Mouse (Mus musculus) layer of hippocampus, postnatal 36 days (tissue): ENCODE results near the gene Rab40b. TPM values are rescaled to one million over a fixed set of nuclear protein-coding genes. Genes with fewer than 3 reads are reported as not detected.

Experiments used
- DNase-seq, 2 experiments: peaks; one replicate each; pipeline ENCODE4 v3.0.0; 2022
- total RNA-seq, 2 experiments: library from RNA; stranded (reverse); gene quantifications; 2 replicates each; pipeline ENCODE4 v1.2.3; 2021

Gene Rab40b
- total RNA-seq, result 10 to 100 TPM; 66.3 to 67.0 TPM

- DNase-seq, result peak; percentile 92 to 94
Measured at GRCm38 (mm10) chr11:121387750-121388553, at the start of gene Rab40b. Gene Rab40b, minus strand, starts transcription at chr11:121388251.

- no peak for DNase-seq
Measured at GRCm38 (mm10) chr11:121437236-121437635, 49.2 kb upstream of the Rab40b start.

- DNase-seq, result peak; percentile 94 to 95
Measured at GRCm38 (mm10) chr11:121434156-121435155, 46.4 kb upstream of the Rab40b start, which contains the start of gene Fn3k. Gene Fn3k, plus strand, starts transcription at chr11:121434913.

- no peak for DNase-seq
Measured at GRCm38 (mm10) chr11:121433397-121433796, 45.3 kb upstream of the Rab40b start.

GRCm38 (mm10) chr11:121421553-121422173, 33.6 kb upstream of the Rab40b start:
- DNase-seq, result no peak

GRCm38 (mm10) chr11:121420830-121421552, 32.9 kb upstream of the Rab40b start, which contains the start of gene Fn3krp:
Gene Fn3krp, plus strand, starts transcription at chr11:121421401.
- peak; percentile 98 for DNase-seq

GRCm38 (mm10) chr11:121420379-121420778, 32.3 kb upstream of the Rab40b start:
- no peak for DNase-seq

GRCm38 (mm10) chr11:121418932-121419331, 30.9 kb upstream of the Rab40b start:
- DNase-seq, result no peak

- no peak for DNase-seq
Measured at GRCm38 (mm10) chr11:121417971-121418370, 29.9 kb upstream of the Rab40b start.

- no peak for DNase-seq
Measured at GRCm38 (mm10) chr11:121415351-121415750, 27.3 kb upstream of the Rab40b start.

GRCm38 (mm10) chr11:121414762-121415161, 26.7 kb upstream of the Rab40b start:
- DNase-seq, result no peak

- DNase-seq, result peak in 1 of 2 experiments; percentile 12
Measured at GRCm38 (mm10) chr11:121407366-121408155, 19.5 kb upstream of the Rab40b start.

- no peak for DNase-seq
Measured at GRCm38 (mm10) chr11:121392405-121392804, 4.4 kb upstream of the Rab40b start.

GRCm38 (mm10) chr11:121390793-121391192, 2.7 kb upstream of the Rab40b start:
- no peak for DNase-seq

- DNase-seq, result no peak
Measured at GRCm38 (mm10) chr11:121388554-121388945, 499 bp upstream of the Rab40b start.

GRCm38 (mm10) chr11:121380294-121380693, 7.8 kb downstream of the Rab40b start:
- no peak for DNase-seq

GRCm38 (mm10) chr11:121378644-121379043, 9.4 kb downstream of the Rab40b start:
- no peak for DNase-seq

- no peak for DNase-seq
Measured at GRCm38 (mm10) chr11:121373305-121373704, 14.7 kb downstream of the Rab40b start.

- no peak for DNase-seq
Measured at GRCm38 (mm10) chr11:121370337-121370994, 17.6 kb downstream of the Rab40b start.

GRCm38 (mm10) chr11:121369622-121370021, 18.4 kb downstream of the Rab40b start:
- peak in 1 of 2 experiments; percentile 20 for DNase-seq
